In the genomic region with DNA sequence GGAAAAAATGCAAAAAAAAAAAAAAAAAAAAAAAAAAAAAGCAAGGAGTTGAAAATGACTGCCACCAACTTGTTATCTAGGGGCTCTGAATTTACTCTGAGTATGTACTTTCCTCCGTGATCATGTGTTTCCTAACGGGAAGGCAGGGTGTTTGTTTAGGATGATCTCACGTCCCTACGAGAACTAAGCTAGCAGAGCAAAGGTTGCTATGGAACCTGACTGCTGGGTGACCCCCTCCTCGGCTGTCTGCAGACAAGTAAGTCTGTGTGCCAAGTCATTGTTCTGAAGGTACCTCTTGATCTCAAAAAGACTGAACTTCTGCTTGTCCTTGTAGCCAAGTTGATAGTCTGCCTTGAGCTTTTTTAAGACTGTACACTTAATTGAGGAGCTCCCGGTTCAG, we compare ENCODE assay signal across 10 mouse cellular contexts.
DNase-seq lines count a peak whose midpoint lies in the region; ATAC-seq and TF ChIP-seq lines count a peak whose summit lies in the region.
"Had no signal": no experiment of that assay in that cellular context is flagged by ENCODE, and none has a peak within 500 bp of the region (broad histone marks: within the 10 kb centered on the region; RNA-seq: fewer than 3 reads in every experiment).

No protein-coding gene starts in this region.

- no peak overlapping the region for H3K27ac ChIP-seq in liver, postnatal 0 days (ENCODE audit: low read depth)
- H3K27ac ChIP-seq in liver, embryonic 11.5 days (ENCODE audit: low read depth, low read length), result no peak overlapping the region
- H3K27ac ChIP-seq in heart, embryonic 16.5 days (ENCODE audit: low read length), result 0 out of 2 replicates have a peak overlapping the region, but pooled peaks have one; percentile 26
- H3K27ac ChIP-seq in kidney, embryonic 16.5 days (ENCODE audit: low read length), result peak overlapping the region; percentile 46; the same call in 1 of the 2 replicates
- no peak overlapping the region for H3K27ac ChIP-seq in stomach, embryonic 16.5 days (ENCODE audit: low read length)
- no peak overlapping the region for H3K27ac ChIP-seq in neural tube, embryonic 15.5 days (replicated peaks)
- H3K27ac ChIP-seq: hindbrain, embryonic 12.5 days; liver, embryonic 13.5 days had no signal

- peak; percentile 17 for DNase-seq in liver, postnatal 0 days
- DNase-seq in liver, embryonic 11.5 days (ENCODE audit: low spot score), result no peak
- DNase-seq: cerebellum, adult 11-12 months; liver, embryonic 13.5 days had no signal

- WGBS in liver, postnatal 0 days (ENCODE audit: insufficient replicate concordance), result 51% methylated on average over 6 of the region's 6 CpGs
- WGBS in liver, embryonic 11.5 days, result 71% methylated on average over 6 of the region's 6 CpGs
- WGBS in heart, embryonic 16.5 days, result 68% methylated on average over 6 of the region's 6 CpGs
- 59% methylated on average over 6 of the region's 6 CpGs for WGBS in kidney, embryonic 16.5 days
- 40% methylated on average over 6 of the region's 6 CpGs for WGBS in stomach, embryonic 16.5 days
- 85% methylated on average over 6 of the region's 6 CpGs for WGBS in neural tube, embryonic 15.5 days

- H3K4me1 ChIP-seq in liver, postnatal 0 days (ENCODE audit: insufficient read depth), result 0 out of 2 replicates have a peak, but pooled peaks cover 3% of the 10 kb centered on the region
- H3K4me1 ChIP-seq in liver, embryonic 11.5 days (replicated peaks; ENCODE audit: control insufficient read depth, insufficient read depth, low read length), result no peaks in the 10 kb centered on the region
- H3K4me1 ChIP-seq in heart, embryonic 16.5 days (ENCODE audit: control insufficient read depth, insufficient read depth, low read length), result no peaks in the 10 kb centered on the region
- no peaks in the 10 kb centered on the region for H3K4me1 ChIP-seq in kidney, embryonic 16.5 days (ENCODE audit: insufficient read depth, low read length)
- no peaks in the 10 kb centered on the region for H3K4me1 ChIP-seq in stomach, embryonic 16.5 days (ENCODE audit: control insufficient read depth, insufficient read depth, low read length)
- no peaks in the 10 kb centered on the region for H3K4me1 ChIP-seq in neural tube, embryonic 15.5 days
- H3K4me1 ChIP-seq: hindbrain, embryonic 12.5 days; liver, embryonic 13.5 days had no signal

- TF ChIP-seq CTCF in liver, postnatal 0 days (IDR thresholded peaks at IDR 0.05; ENCODE audit: low read depth), result no peak

- 0 out of 2 replicates have a peak, but pooled peaks have one; percentile 18 for TF ChIP-seq EP300 in liver, postnatal 0 days (IDR thresholded peaks at IDR 0.05; ENCODE audit: low read depth)

- H3K9me3 ChIP-seq in liver, postnatal 0 days (ENCODE audit: low read length), result no peaks in the 10 kb centered on the region
- no peaks in the 10 kb centered on the region for H3K9me3 ChIP-seq in liver, embryonic 11.5 days (ENCODE audit: control insufficient read depth, low read length)
- no peaks in the 10 kb centered on the region for H3K9me3 ChIP-seq in heart, embryonic 16.5 days (replicated peaks; ENCODE audit: control insufficient read depth, low read length)
- no peaks in the 10 kb centered on the region for H3K9me3 ChIP-seq in kidney, embryonic 16.5 days (ENCODE audit: low read length)
- no peaks in the 10 kb centered on the region for H3K9me3 ChIP-seq in stomach, embryonic 16.5 days (replicated peaks; ENCODE audit: control insufficient read depth, low read length)
- H3K9me3 ChIP-seq in neural tube, embryonic 15.5 days (replicated peaks), result no peaks in the 10 kb centered on the region
- H3K9me3 ChIP-seq: hindbrain, embryonic 12.5 days; liver, embryonic 13.5 days had no signal

- H3K27me3 ChIP-seq in liver, postnatal 0 days (ENCODE audit: insufficient read depth, low read length), result no peaks in the 10 kb centered on the region
- no peaks in the 10 kb centered on the region for H3K27me3 ChIP-seq in liver, embryonic 11.5 days (replicated peaks; ENCODE audit: control insufficient read depth, insufficient read depth, low read length)
- no peaks in the 10 kb centered on the region for H3K27me3 ChIP-seq in heart, embryonic 16.5 days (ENCODE audit: control insufficient read depth, insufficient read depth, low read length)
- H3K27me3 ChIP-seq in kidney, embryonic 16.5 days (ENCODE audit: insufficient read depth, low read length), result no peaks in the 10 kb centered on the region
- H3K27me3 ChIP-seq in stomach, embryonic 16.5 days (ENCODE audit: control insufficient read depth, insufficient read depth, low read length), result no peaks in the 10 kb centered on the region
- no peaks in the 10 kb centered on the region for H3K27me3 ChIP-seq in neural tube, embryonic 15.5 days (replicated peaks)
- H3K27me3 ChIP-seq: hindbrain, embryonic 12.5 days; liver, embryonic 13.5 days had no signal

- peak; percentile 77 for ATAC-seq in liver, postnatal 0 days
- ATAC-seq in liver, embryonic 11.5 days (replicated peaks; ENCODE audit: low FRiP score), result no peak
- peak; percentile 79 for ATAC-seq in heart, embryonic 16.5 days (replicated peaks; ENCODE audit: extremely low read depth, insufficient read depth, low FRiP score)
- ATAC-seq in kidney, embryonic 16.5 days (ENCODE audit: low FRiP score, low TSS enrichment), result peak; percentile 66; the same call in 1 of the 2 replicates
- peak; percentile 62; the same call in 1 of the 2 replicates for ATAC-seq in stomach, embryonic 16.5 days (ENCODE audit: insufficient read depth, low FRiP score)
- ATAC-seq in cerebellum, adult (ENCODE audit: insufficient number of reproducible peaks, low FRiP score, low TSS enrichment), result no peak
- no peak for ATAC-seq in neural tube, embryonic 15.5 days (ENCODE audit: low FRiP score)

- H3K4me3 ChIP-seq in liver, postnatal 0 days (ENCODE audit: low read depth, low read length), result no peak overlapping the region
- H3K4me3 ChIP-seq in liver, embryonic 11.5 days (ENCODE audit: low read depth, low read length), result no peak overlapping the region
- no peak overlapping the region for H3K4me3 ChIP-seq in heart, embryonic 16.5 days (ENCODE audit: low read length)
- no peak overlapping the region for H3K4me3 ChIP-seq in kidney, embryonic 16.5 days (ENCODE audit: low read length)
- no peak overlapping the region for H3K4me3 ChIP-seq in stomach, embryonic 16.5 days (replicated peaks; ENCODE audit: low read length)
- no peak overlapping the region for H3K4me3 ChIP-seq in neural tube, embryonic 15.5 days (replicated peaks)
- H3K4me3 ChIP-seq: hindbrain, embryonic 12.5 days; liver, embryonic 13.5 days had no signal

- no peak overlapping the region for H3K4me2 ChIP-seq in liver, postnatal 0 days (ENCODE audit: low read depth, low read length)
- no peak overlapping the region for H3K4me2 ChIP-seq in liver, embryonic 11.5 days
- no peak overlapping the region for H3K4me2 ChIP-seq in heart, embryonic 16.5 days (ENCODE audit: low read depth, low read length)
- no peak overlapping the region for H3K4me2 ChIP-seq in kidney, embryonic 16.5 days (replicated peaks; ENCODE audit: low read depth, low read length)
- no peak overlapping the region for H3K4me2 ChIP-seq in stomach, embryonic 16.5 days (ENCODE audit: low read depth, low read length)
- H3K4me2 ChIP-seq in neural tube, embryonic 15.5 days, result no peak overlapping the region
- H3K4me2 ChIP-seq: hindbrain, embryonic 12.5 days; liver, embryonic 13.5 days had no signal

- no peaks in the 10 kb centered on the region for H3K36me3 ChIP-seq in liver, postnatal 0 days (replicated peaks; ENCODE audit: insufficient read depth, low read length)
- H3K36me3 ChIP-seq in liver, embryonic 11.5 days (ENCODE audit: control insufficient read depth, insufficient read depth, low read length), result no peaks in the 10 kb centered on the region
- no peaks in the 10 kb centered on the region for H3K36me3 ChIP-seq in heart, embryonic 16.5 days (ENCODE audit: control insufficient read depth, insufficient read depth)
- no peaks in the 10 kb centered on the region for H3K36me3 ChIP-seq in kidney, embryonic 16.5 days (ENCODE audit: insufficient read depth, low read length)
- H3K36me3 ChIP-seq in stomach, embryonic 16.5 days (ENCODE audit: control insufficient read depth, insufficient read depth, low read length), result no peaks in the 10 kb centered on the region
- no peaks in the 10 kb centered on the region for H3K36me3 ChIP-seq in neural tube, embryonic 15.5 days
- H3K36me3 ChIP-seq: hindbrain, embryonic 12.5 days; liver, embryonic 13.5 days had no signal

- no peak overlapping the region for H3K9ac ChIP-seq in liver, postnatal 0 days (replicated peaks)
- H3K9ac ChIP-seq in liver, embryonic 11.5 days (ENCODE audit: low read depth, low read length), result no peak overlapping the region
- H3K9ac ChIP-seq in heart, embryonic 16.5 days (ENCODE audit: low read length), result no peak overlapping the region
- no peak overlapping the region for H3K9ac ChIP-seq in kidney, embryonic 16.5 days (replicated peaks; ENCODE audit: low read length)
- no peak overlapping the region for H3K9ac ChIP-seq in stomach, embryonic 16.5 days (ENCODE audit: low read length)
- H3K9ac ChIP-seq in neural tube, embryonic 15.5 days (replicated peaks), result no peak overlapping the region
- H3K9ac ChIP-seq: hindbrain, embryonic 12.5 days; liver, embryonic 13.5 days had no signal

Comparison
In these comparisons a context has a peak if more than half of its experiments do, and no peak if none do; other contexts are left out.
1. ATAC-seq: peak in liver, postnatal 0 days (single experiment), heart, embryonic 16.5 days (single experiment), kidney, embryonic 16.5 days (single experiment) and stomach, embryonic 16.5 days (single experiment); none in liver, embryonic 11.5 days (single experiment), cerebellum, adult (single experiment) and neural tube, embryonic 15.5 days (single experiment).
2. H3K27ac ChIP-seq: peak in heart, embryonic 16.5 days (single experiment) and kidney, embryonic 16.5 days (single experiment); none in liver, postnatal 0 days (single experiment), liver, embryonic 11.5 days (single experiment), stomach, embryonic 16.5 days (single experiment) and neural tube, embryonic 15.5 days (single experiment).